Mouse (Mus musculus) left cerebral cortex, postnatal 10 days (tissue): ENCODE results near the gene Stmn1. TPM values are rescaled to one million over a fixed set of nuclear protein-coding genes. Genes with fewer than 3 reads are reported as not detected.

Experiments used
- DNase-seq, 2 experiments: peaks; one replicate each; pipeline ENCODE4 v3.0.0; 2021 to 2022; ENCODE audit warnings: low spot score in 2 of 2, mixed read lengths in 1 of 2; ENCODE audit errors: extremely low spot score in 1 of 2
- intact Hi-C: fragments of 180-260 bp; cut with DNase I; formaldehyde crosslinking; loops from one replicate; pipeline ENCODE4 v1.15.1; 2025
- total RNA-seq, 2 experiments: library from RNA; stranded (reverse); gene quantifications; 2 replicates each; pipeline ENCODE4 v1.2.3; 2021

Stmn1 gene
- total RNA-seq, result 1,000 to 10,000 TPM; 1,910 to 2,141 TPM

- intact Hi-C loops, result no loop called here
- peak; percentile 92 to 97 for DNase-seq
Observed at GRCm38 (mm10) chr4:134468215-134468575, at the start of gene Stmn1. Stmn1 (plus strand) TSS chr4:134468320.

DNA sequence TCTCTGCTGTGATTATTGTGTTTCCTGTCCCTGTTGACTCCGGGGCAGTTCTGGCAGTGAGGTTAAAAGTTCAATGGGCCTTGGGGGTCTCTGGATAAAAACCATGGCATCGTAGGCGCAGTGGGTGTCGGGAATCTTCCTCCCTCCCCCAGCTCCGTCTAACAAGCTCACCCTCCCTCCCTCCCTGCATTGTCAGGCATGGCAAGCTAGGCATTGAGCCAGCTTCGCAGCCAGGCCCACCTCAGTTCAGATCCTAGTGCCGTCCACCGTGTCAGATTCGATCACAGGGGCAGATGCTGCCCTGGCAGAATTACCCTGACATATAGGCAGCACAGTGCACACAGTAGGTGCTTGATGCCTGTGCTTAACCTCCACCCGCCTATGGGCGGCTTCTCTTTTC lies 46.1 kb upstream of the Stmn1 start:
- intact Hi-C loops, result no loop called here
- DNase-seq, result no peak

DNA sequence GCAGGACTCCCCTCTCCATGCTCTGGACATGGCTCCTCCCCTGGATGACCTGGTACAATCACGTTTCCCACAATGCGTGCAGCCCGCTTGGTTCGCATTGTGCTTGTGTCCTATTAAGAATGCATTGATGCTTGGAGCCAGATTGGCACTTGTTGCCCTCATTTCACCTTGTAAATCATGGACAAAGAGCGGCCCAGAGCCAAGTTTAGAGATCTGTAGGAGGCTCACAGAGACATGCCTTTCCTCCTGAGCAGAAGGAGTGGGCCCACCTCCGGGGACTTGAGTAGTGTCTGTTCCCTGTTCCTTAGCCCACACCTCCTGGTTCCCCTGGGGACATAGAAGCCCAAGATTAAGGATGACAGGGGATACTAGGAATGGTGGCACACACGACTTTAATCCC lies 44.2 kb upstream of the Stmn1 start:
- intact Hi-C loops, result no loop called here
- DNase-seq, result no peak

- DNase-seq, result no peak
- intact Hi-C loops, result no loop called here
Observed at GRCm38 (mm10) chr4:134425088-134425487, 43.0 kb upstream of the Stmn1 start.

GRCm38 (mm10) chr4:134430381-134431004 lies 37.6 kb upstream of the Stmn1 start:
- intact Hi-C loops, result no loop called here
- peak; percentile 84 to 95 for DNase-seq

GRCm38 (mm10) chr4:134432686-134433360 lies 35.3 kb upstream of the Stmn1 start:
- DNase-seq, result peak in 1 of 2 experiments; percentile 44
- intact Hi-C loops, result no loop called here

DNA sequence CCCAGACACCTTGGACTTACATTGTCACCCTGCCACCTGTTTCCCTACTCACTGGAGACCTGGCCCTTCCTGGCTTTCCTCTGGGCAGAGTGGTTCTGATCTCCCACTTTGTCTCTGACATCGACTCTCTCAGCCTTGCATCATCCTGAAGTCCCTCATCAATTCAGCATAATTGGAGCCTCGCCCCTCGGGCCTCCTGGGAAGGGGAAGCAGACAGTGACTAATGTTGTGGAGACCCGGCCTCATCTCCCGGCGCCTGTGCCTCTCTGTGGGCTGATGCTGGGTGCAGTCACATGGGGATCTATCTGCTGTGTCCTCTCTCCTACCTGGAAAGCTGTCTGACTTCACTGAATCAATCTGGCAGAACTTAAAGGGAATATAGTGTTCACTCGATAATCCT lies 31.9 kb upstream of the Stmn1 start:
- intact Hi-C loops, result loop anchor here (5.0 kb wide), 1 partner anchor 34 kb away; no protein-coding TSS in a partner anchor
- no peak for DNase-seq

DNA sequence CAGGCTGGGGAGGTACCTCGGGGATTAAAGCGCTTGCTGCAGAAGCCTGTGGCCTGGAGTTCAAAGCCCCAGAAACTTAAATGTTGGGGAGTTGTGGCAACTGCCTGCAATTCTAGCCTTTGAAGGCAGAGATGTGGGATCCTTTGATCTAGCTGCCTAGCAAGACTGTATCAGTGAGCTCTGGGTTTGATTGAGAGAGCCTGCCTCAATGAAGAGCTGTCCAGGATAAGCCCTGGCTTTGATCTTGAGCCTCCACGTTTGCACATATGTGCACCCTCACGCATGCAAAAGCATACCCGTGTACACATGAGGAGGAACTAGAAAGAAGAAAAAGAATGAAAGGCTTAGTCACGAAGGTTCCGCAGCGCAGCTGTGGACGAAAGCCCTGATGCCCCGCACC lies 31.5 kb upstream of the Stmn1 start:
- intact Hi-C loops, result loop anchor here (5.0 kb wide), 1 partner anchor 34 kb away; no protein-coding TSS in a partner anchor
- no peak for DNase-seq

GRCm38 (mm10) chr4:134439119-134439518 lies 29.0 kb upstream of the Stmn1 start:
- intact Hi-C loops, result loop anchor here (5.0 kb wide), 1 partner anchor 37 kb away; no protein-coding TSS in a partner anchor
- no peak for DNase-seq

DNA sequence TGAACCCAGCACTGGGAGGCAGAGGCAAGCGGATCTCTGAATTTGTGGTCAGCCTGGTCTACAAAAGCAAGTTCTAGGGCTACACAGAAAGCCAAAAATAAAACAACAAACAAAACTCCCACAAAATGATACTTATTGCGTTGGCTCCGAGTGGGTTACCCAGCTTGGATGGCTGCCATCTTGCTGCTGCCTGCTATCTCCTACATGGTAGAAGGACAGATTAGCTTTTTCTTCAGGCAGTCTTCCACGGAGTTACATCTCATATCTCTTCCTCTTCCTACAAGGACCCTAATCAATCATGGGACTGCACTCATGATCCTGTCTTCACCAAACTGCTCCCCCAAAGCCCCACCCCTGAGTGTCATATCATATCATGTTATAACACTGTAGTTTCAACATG lies 28.2 kb upstream of the Stmn1 start:
- intact Hi-C loops, result loop anchor here (5.0 kb wide), 1 partner anchor 38 kb away; no protein-coding TSS in a partner anchor
- DNase-seq, result no peak

GRCm38 (mm10) chr4:134442216-134442615 lies 25.9 kb upstream of the Stmn1 start:
- no peak for DNase-seq
- intact Hi-C loops, result no loop called here

DNA sequence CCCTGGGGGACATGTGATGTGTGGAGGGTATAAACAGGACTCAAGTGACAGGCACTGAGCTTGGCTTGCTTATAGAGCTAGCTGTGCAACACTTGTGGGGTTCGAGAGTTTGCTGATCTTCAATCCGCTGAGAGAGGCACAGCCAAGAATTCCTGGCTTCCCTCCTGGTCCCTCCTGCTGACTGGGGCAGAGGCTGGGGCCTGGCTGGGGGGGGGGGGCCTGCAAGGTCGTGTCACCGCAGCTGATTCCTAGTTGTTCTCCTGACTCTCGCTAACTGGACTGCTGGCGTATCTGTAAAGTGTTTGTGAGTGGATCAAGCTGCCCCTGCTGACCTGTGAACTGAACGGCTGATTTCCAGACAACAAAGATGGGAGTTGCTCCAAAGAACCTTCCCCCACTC lies 24.5 kb upstream of the Stmn1 start:
- DNase-seq, result no peak
- intact Hi-C loops, result no loop called here

- DNase-seq, result peak in 1 of 2 experiments; percentile 71
- intact Hi-C loops, result no loop called here
Observed at GRCm38 (mm10) chr4:134444949-134445348, 23.2 kb upstream of the Stmn1 start.

- DNase-seq, result no peak
- intact Hi-C loops, result no loop called here
Observed at GRCm38 (mm10) chr4:134445489-134445888, 22.6 kb upstream of the Stmn1 start.

GRCm38 (mm10) chr4:134447966-134448365 lies 20.2 kb upstream of the Stmn1 start:
- intact Hi-C loops, result no loop called here
- DNase-seq, result no peak

DNA sequence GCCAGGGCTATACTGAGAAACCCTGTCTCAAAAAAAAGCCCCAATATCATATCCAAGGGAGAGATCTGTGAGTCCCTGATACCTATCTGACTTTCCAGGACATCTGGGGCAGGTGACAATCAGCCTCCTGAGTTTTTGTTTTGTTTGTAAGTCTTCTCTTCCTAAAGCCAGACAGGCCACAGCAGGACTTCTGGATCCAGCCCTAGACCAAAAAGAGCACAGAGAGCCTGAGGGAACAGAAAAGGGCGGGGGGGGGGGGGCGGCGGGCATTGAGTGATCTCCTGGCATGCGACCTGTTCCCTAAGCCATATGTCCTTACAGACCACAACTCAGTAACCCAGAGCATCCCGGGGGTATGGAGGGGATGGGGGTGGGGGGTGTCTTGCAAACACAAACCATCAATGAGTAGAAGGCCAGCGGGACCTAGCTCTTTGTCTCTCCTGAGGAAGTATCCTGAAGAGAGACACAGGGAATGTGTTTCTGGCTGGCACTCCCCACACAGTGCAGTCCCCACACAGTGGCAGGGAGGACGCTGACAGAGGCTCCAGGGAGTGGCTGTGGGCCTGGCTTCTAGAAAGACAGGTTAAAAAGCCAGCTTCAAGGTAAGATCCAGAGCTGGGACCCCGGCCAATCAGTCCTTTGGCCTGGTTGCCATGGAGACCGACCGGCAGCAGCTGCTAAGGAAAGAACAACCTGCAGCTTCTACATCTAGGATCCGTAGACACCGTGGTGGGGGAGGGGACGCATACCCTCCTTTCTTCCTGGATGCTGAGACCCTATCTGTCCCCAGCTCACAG lies 18.3 kb upstream of the Stmn1 start:
- DNase-seq, result peak in 1 of 2 experiments; percentile 68
- intact Hi-C loops, result no loop called here

- DNase-seq, result peak in 1 of 2 experiments; percentile 54
- intact Hi-C loops, result no loop called here
Observed at GRCm38 (mm10) chr4:134450392-134451195, 17.5 kb upstream of the Stmn1 start.

DNA sequence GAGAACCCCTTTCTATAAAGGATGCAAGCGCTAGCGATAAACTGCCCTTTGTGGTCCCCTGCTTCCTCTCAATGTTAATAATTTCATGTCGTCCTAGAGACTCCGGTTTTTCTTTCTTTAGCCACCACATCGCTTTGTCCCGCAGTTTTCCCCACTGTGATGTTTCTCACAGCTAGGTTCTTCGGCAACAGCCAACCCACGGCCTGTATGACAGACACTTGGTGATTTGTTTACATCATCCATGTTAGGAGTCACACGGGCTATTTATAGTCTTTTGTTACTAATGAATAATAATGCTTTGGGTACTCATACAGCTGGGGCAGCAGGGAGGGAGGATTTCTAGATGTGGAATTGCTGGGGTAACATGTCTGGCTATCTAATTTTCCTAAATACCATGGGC lies 16.6 kb upstream of the Stmn1 start:
- intact Hi-C loops, result no loop called here
- no peak for DNase-seq
